Mouse (Mus musculus) cerebellum, adult (tissue): ENCODE measurements around the gene Ooep.

Source experiments
- ATAC-seq: cut with Nextera tagmentation; 2 replicates; pipeline ENCODE4 v1.9.2; 2017; ENCODE audit warnings: mild to moderate bottlenecking, moderate library complexity, mixed read lengths; ENCODE audit not compliant: insufficient number of reproducible peaks, low FRiP score, low TSS enrichment

The Ooep gene

DNA sequence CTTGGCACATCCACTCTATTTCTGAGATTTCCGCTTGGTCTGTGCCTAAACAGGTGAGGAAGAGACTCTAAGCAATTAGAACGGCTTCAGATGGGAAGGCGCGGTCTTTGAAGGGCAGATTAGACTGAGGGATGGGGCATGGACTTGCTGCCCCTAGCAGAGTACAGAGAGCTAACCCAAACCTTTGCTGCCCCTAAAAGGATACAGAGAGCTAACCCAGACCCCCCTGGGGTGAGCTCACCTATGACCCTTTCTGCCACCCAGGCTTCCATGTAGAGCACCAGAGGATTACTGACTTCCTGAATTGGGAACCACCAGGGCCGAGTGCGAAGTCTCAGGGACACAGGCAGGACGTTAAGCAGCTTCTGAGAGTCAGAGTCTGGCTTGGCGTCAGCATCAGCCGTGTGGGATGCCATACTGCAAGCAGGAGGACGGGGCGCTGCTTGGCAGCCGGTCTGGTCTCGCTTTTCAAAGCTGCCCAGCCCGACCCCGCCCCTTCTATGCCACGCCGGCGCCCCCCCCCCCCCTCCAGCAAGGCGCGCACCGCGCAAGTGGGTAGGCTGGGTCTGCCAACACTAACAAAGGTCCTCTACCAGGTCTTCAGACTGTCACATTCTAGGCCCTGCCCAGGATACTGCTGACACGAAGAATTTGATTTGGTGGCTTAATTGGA lies at the start of gene Ooep:
Gene Ooep, minus strand, starts transcription at position 613 of the 673 bp plus-strand sequence.
- ATAC-seq: no peak

DNA sequence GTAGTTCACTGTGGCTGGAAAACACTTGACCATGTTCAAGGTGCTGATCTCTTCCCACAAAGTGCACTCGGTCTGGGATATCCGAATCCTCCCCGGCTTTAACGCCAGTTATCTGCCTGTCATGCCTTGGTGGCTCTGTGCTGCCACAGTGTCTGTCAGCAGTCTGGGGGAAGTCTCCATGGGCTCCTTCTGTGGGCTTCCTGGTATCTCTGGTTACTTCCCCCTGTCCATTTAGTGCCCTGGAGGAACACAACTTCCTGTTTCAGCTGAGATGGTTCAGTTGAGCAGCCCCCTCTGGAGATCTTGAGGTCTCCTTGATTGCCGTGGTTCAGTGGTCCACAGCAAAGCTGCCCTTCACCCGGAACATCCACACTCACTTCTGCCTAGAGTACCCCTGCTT lies 49.7 kb upstream of the Ooep start:
- no peak for ATAC-seq

DNA sequence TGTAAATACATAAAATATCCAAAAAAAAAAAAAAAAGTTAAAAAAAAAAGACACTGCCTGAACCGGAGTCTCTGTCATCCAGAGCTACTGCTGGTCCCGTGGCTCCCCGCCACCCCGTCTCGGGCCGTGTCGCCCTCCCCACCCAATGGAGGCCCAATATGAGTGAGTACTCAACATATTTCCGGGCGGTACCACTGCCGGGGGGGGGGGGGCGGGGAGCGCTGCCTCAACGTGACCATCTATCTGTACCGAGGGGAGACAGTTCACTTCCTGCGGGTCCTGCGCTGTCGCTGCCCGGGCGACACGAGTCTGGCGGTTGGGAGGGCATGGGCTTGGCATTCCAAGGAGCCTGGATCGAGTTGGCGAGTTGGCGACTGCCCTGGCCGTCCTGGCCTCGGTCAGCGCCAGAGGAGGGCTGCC lies 48.8 kb upstream of the Ooep start:
- ATAC-seq: no peak

DNA sequence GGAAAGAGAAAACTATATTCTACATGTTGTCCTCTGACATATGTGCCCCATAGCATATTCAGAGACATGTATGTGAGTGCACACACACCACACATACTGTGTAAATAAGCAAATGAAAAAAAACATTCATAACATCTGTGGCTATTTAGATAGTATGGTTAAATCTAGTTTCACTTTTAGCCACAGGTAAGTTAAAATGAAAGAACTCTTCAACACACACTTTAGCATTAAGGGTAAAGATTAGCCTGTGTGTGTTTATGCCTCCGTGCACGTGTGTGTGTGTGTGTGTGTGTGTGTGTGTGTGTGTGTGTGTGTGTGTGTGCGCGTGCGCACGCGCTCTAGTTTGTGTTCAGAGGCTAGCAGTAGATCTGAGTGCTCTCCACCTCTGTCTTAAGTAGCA lies 23.1 kb upstream of the Ooep start:
- no peak for ATAC-seq

DNA sequence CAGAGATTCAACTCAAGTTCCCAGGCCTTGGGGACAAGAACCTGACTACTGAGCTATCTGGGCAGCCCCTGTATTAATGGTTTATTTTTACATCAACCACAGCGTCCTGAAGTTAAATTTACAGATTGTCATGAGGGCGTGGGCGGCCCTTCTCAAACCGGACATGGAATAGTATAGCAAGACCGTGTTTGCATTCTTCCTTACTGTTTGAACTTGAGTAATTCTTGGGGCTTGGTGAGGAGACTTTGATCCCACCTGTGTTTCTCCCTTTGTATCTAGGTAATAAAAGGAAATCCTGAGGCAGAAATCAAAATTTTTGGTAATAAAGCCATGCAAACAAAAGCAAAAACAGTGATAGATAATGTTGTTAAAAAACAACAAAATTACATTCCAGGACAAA lies 22.0 kb upstream of the Ooep start:
- ATAC-seq: no peak

DNA sequence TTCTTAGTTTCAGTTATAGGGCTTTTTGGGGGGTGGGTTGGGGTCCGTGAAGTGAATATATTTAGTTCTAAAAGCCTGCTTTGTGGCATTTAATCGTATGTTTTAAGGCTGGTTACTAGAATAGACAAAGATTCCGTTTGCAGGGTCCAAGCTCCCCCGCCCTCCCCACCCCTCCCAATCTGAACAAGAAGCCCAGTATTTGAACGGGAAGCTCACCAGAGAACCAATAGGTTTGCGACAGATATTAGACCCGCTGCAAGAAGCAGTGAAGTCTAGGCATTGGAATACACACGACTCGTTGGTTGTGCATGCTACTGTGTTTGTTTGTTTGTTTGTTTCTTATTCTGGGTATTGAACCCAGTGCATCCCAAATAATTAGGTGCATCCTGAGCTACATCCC lies 18.0 kb upstream of the Ooep start:
- ATAC-seq: no peak

DNA sequence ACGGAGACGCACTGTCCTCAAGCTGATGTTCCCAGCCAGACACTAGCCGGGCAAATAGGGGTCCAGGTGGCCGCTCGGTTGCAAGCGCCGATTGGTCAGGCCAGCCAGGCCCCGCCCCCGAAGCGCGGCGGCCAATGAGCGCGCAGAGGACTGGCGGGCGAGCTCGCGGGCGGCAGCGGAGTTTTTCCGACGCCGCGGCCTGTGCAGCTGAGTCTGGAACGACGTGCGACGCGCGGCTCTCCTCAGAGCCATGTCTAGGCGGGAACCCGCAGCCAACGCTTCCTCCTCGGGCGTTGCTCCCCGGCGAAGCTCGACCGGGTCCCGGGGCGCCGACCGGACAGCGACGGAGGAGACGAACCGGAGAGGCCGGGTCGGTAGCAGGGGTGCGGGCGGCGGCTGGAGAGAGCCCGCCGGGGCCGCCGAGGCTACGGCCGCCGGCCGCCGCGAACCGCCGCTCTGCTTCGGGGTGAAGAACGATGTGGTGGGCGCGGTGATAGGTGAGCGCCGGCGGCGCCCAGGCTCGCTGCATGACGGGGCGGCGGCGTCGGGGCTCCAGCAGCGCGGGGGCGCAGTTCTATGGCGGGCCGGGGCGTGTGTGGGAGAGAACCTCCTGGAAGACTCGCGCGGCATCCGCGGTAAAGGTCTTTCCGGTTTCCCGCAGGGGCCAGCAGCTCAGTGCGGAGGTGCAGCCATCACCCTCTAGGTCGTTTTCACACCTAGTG lies 17.3 kb upstream of the Ooep start, which contains the start of gene Ddx43:
Gene Ddx43, plus strand, starts transcription at position 148 of the 722 bp plus-strand sequence.
- no peak for ATAC-seq

DNA sequence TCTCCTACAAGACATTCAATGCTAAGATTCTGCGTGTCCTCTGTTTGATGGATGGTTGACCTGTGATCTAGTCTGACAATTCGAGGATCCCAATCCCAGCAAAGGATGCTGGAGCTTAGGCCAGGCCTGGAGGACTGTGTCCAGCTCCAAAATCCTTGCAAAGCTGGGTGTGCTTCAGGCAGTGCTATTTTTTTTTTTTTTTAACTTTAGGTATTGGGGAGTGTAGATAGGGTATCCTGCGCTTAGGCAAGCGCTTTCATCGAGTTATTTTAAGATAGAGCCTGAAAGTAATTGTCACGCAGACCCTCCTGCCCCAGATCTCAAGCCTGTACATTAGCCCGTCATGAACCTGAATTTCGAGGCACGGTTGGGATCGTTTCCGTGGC lies 16.7 kb upstream of the Ooep start:
- ATAC-seq: no peak

DNA sequence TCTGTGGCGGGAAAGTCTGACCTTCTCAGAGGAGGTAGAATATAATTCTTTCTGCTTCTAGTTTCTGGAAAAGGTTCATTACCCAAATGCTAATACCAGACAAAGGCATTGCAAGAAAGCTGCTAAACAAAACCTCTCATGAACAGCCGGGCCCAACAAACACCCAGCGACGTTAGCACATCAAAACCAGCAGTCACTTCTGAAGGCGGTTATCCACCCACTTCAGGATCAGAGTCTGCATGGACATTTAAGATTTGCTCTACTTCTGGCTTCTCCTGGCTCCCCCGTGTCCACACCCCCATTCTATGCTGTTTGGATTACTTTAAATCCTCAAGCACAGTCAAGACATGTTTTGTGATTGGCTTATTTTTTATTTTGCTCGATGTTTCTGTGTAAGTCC lies 16.1 kb upstream of the Ooep start:
- ATAC-seq: no peak

DNA sequence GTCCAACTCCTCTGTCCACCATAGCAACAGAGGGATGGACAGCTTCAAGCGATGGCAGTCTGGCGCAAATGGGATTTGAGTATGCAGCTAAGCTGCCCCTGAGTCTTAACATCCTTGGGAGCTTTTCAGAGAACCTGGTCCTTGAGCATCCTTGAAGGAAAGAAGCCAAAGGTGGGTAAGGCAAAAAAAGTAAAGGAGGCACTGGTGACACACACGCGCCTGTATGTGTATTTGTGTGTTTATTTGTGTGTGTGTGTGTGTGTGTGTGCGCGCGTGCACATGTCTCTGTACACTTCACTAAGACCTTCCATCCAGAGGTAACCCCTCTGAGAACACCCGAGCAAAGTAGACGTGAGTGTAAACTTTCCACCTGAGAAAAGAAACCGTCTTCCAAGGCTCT lies 15.2 kb upstream of the Ooep start:
- no peak for ATAC-seq

DNA sequence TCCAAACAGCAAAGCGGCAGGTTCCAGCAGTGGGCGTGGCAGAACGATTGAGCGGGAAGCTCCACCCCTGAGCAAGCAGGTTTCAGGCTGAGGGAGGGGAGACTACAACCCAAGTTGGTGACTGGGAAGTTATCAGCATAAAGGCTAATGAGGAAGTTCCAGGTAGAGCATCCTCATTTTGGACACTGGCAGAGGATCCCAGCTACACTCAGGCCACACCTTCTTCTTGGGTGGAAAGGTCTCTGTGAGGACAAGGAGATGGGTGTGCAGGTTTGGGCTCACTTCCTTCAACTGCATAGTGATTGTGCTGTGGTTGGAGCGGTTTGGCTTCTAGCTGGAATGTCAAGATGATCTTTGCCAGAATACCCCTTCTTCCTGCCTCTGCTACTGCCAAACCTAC lies 11.5 kb upstream of the Ooep start:
- no peak for ATAC-seq

DNA sequence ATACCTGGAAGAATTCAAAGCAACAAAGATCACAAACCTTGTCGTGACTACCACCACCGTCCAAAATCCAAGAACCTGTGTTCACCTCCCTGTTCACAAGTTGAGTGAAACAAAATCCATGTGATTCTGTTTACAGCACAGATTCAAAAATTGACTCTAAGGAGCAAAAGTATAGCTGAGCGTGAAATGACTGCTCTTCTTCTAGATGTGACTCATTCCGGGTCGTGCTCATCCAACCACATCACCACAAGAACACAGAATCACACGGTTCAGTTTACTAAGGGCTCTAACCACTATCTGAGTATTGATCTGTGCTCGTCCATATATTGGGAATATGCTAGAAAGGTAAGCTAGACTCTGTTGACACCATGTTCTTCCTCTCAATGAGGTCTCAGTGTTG lies 8.4 kb upstream of the Ooep start:
- ATAC-seq: no peak

DNA sequence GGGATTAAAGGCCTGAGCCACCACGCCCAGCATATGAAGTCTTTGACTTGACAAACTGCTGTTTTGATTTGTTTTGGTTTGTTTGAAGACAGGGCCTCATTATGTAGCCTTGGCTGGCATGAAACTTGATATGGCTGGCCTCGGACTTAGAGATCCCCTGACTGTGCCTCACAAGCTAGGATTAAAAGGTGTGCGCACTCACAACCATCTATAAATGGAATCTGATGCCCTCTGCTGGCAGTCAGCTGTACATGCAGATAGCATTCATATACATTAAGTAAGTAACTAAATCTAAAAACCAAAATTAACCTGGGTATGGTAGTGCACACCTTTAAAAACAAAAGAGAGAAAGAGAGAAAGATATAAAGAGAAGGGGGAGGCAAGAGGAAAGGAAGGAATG lies 7.4 kb upstream of the Ooep start:
- ATAC-seq: no peak

DNA sequence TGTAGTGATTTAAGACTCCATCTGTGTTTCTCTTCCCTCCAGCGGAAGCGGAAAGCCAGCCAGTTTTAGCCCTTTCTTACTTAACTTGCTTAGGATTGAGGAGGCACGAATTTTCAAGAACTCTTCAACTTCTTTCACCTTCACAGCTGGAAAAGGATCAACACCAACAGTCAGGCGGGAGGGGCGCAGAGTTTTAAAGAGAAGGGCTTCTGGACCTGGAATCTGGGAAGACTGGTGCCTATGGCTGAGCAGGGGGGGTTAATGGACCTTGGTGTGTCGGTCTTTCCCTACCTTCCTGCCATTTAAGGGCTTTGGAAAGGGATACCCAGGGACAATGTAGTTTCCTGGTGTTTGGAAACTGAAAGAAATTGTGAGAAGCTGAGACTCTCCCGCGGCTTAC lies 979 bp downstream of the Ooep start:
- ATAC-seq: no peak

DNA sequence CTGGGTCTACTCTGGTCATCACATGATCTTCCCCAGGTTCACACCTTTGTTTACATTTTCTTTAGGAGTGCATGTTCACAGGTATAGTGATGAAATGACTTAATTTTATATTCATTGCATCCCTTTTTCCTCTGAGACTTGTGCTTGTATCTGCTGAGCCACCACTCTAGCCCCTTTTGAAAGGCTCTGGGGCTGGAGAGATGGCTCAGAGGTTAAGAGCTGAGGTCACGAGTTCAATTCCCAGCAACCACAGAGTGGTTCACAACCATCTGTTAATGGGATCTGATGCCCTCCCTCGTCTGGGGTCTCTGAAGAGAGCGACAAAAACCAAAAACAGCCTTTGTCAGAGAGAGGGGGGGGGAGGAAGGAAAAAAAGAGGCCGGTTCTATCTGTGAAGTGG lies 3.0 kb downstream of the Ooep start:
- no peak for ATAC-seq

DNA sequence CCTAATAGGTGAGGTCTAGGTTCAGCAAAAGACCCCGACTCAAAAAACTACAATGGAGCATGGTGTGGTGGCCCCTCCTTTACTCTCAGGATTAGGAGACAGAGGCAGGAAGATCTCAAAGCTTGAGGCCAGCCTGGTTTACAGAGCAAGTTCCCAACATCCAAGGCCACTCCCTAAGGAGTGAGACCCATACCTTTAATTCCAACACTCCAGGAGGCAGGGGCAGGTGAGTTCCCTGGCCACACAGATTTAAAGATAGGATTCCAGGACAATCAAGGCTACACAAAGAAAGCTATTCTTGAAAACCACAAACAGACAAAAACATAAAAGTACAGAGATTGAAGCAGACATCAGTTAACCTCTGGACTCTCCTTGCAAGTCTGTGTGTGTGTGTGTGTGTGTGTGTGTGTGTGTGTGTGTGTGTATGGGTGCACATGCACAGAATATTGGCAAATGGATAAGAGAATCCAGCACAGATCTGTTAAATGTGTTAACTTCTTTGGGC lies 3.6 kb downstream of the Ooep start:
- ATAC-seq: no peak

DNA sequence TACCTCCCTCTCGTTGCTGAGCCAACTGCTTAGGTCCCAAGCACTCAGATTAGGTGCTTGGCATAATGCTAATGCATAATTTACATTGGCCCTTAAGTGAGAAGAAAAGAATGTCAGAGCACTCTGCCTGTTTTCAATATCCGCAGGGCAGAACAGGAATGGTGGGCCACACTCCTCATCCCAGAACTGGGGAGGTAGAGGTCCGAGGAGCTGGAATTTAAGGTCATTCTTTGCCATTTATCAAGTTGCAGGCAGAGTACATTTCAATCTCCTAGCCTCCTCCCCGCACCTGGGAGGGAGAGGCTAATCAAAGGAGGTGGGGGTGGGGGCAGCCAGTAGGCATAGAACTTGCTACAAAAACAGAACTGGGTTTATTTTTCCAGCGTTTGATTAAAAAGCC lies 4.1 kb downstream of the Ooep start:
- ATAC-seq: no peak

DNA sequence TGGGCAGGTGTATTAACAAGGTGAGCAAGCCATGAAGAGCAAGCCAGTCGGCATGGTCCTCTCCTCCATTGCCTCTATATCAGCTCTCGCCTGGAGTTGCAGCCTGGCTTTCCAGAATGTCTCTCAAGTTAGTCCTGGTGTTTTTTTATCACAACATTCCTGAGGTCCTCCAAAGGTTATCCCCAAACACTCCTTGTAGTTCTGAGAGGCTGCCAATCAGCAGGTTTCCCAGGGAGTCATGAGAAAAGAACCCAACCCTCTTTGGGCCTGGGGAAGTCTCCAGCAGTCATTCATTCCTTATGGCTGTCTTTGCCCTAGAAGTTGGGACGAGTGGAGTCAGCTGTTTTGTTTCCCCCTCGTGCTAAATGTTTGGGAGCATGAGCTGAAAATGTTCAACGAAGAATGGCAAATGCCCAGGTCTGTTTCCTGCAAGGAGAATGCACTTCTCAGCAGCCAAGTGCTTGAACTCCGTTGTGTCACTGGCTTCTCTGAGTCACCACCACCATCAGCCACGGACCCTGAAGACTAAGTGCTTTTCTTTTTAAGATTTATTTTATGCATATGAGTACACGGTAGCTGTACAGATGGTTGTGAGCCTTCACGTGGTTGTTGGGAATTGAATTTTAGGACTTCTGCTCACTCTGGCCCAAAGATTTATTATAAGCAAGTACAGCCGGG lies 5.6 kb downstream of the Ooep start:
- no peak for ATAC-seq

DNA sequence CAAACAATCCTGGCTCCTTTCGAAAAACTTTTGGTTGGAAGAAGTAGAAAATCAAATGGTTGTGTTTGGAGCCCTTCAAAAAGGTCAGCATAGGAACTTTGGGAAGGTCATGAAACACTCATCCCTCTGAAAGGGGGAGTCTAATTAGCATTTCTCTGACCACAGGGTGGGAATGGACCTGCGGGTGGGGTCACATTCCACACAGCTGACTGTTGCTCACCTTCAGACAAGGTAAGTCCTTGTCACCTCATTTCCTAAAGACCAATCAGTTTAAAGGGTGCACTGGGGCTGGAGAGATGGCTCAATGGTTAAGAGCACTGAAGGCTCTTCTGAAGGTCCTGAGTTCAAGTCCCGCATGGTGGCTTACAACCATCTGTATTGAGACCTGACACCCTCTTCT lies 7.1 kb downstream of the Ooep start:
- no peak for ATAC-seq

DNA sequence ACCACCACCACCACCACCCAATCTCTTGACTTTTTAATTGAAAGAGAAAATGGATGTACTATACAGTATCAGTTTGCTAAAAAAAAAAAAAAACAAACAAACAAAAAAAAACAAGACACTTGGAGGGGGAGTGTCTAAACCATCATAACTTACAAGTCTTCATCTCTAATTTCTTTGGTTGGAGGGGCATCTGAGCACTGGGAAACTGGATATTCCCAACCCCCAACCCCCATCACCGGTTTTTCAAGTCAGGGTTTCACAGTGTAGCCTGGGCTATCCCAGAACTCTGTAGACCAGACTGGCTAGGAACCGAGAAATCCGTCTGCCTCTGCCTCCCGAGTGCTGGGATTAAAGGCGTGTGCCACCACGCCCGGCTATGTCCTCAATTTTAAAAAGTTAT lies 8.7 kb downstream of the Ooep start:
- no peak for ATAC-seq

DNA sequence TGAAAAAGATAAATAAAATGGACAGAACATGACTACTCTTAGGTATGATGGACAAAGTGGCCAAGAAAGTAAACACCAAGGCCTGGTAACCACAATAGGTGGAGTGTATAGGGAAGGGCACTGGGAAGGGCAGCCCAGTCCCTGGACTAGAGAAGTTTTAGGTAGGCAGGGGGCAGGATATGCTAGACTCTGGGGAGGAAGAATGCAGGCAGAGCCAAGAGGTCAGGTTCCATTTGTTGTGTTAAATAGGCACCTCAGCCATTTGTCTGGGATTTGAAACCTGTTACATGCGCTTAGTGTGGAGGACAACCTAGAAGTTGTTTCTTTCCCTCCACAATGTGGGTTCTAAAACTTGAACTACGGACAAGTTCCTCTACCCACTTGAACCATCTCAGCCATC lies 9.2 kb downstream of the Ooep start:
- ATAC-seq: no peak
